Mouse (Mus musculus) ES-CJ7 (cell line): ENCODE results near the gene Arhgef33.

Experiments
- DNase-seq: peaks from one replicate; pipeline ENCODE4 v3.0.0; 2011; ENCODE audit warnings: low read depth, low spot score

The Arhgef33 gene

GRCm38 (mm10) chr17:80446470-80446869, 139.3 kb downstream of the Arhgef33 start:
- no peak for DNase-seq
